ENCODE assay signal across 11 mouse cellular contexts in genomic region chr13:41881201-41881600, GRCm38 (mm10). TPM values are rescaled to one million over a fixed set of nuclear protein-coding genes. Genes with fewer than 3 reads are reported as not detected.
A peak's percentile ranks its signal among the peaks of the same experiment; 100 is the strongest.
DNase-seq lines count a peak whose midpoint lies in the region; ATAC-seq and TF ChIP-seq lines count a peak whose summit lies in the region.
"Had no signal": no experiment of that assay in that cellular context is flagged by ENCODE, and none has a peak within 500 bp of the region (broad histone marks: within the 10 kb centered on the region; RNA-seq: fewer than 3 reads in every experiment).

No protein-coding gene starts in this region.

- no peaks in the 10 kb centered on the region for H3K9me3 ChIP-seq in kidney, embryonic 15.5 days (replicated peaks)
- H3K9me3 ChIP-seq in heart, postnatal 0 days (replicated peaks; ENCODE audit: control insufficient read depth, low read length) = no peaks in the 10 kb centered on the region
- H3K9me3 ChIP-seq in intestine, postnatal 0 days (ENCODE audit: control insufficient read depth) = no peaks in the 10 kb centered on the region
- H3K9me3 ChIP-seq: liver, embryonic 13.5 days had no signal

- H3K4me1 ChIP-seq in kidney, embryonic 15.5 days = no peaks in the 10 kb centered on the region
- peaks cover 12% of the 10 kb centered on the region for H3K4me1 ChIP-seq in heart, postnatal 0 days (ENCODE audit: control insufficient read depth, insufficient read depth)
- H3K4me1 ChIP-seq in intestine, postnatal 0 days (replicated peaks; ENCODE audit: control insufficient read depth, insufficient read depth, low read length) = no peaks in the 10 kb centered on the region
- H3K4me1 ChIP-seq: liver, embryonic 13.5 days had no signal

- no peak for TF ChIP-seq CTCF in heart, postnatal 0 days (IDR thresholded peaks at IDR 0.05; ENCODE audit: low read depth)
- TF ChIP-seq CTCF in intestine, postnatal 0 days (IDR thresholded peaks at IDR 0.05; ENCODE audit: low read depth) = no peak

- no peak overlapping the region for H3K4me2 ChIP-seq in kidney, embryonic 15.5 days
- no peak overlapping the region for H3K4me2 ChIP-seq in heart, postnatal 0 days (ENCODE audit: low read depth, low read length)
- H3K4me2 ChIP-seq in intestine, postnatal 0 days (replicated peaks; ENCODE audit: low read depth) = no peak overlapping the region
- H3K4me2 ChIP-seq: liver, embryonic 13.5 days; midbrain, embryonic 11.5 days had no signal

- 66% methylated on average over 2 of the region's 2 CpGs for WGBS in kidney, embryonic 15.5 days
- WGBS in heart, postnatal 0 days = 23% methylated on average over 2 of the region's 2 CpGs
- WGBS in intestine, postnatal 0 days = 64% methylated on average over 2 of the region's 2 CpGs

- no peak overlapping the region for H3K9ac ChIP-seq in kidney, embryonic 15.5 days
- no peak overlapping the region for H3K9ac ChIP-seq in heart, postnatal 0 days (replicated peaks; ENCODE audit: low read depth, low read length)
- no peak overlapping the region for H3K9ac ChIP-seq in intestine, postnatal 0 days (ENCODE audit: low read depth, low read length)
- H3K9ac ChIP-seq: liver, embryonic 13.5 days had no signal

- no peak overlapping the region for H3K27ac ChIP-seq in kidney, embryonic 15.5 days
- no peak overlapping the region for H3K27ac ChIP-seq in heart, postnatal 0 days (ENCODE audit: low read depth)
- H3K27ac ChIP-seq in intestine, postnatal 0 days (ENCODE audit: low read depth, low read length) = no peak overlapping the region
- H3K27ac ChIP-seq: liver, embryonic 13.5 days had no signal

- no peak for ATAC-seq in kidney, embryonic 15.5 days (replicated peaks; ENCODE audit: low FRiP score)
- ATAC-seq in heart, postnatal 0 days (ENCODE audit: insufficient read depth, low read depth) = peak; percentile 81
- no peak for ATAC-seq in intestine, postnatal 0 days
- ATAC-seq: forebrain, embryonic 16.5 days had no signal

- no peak for TF ChIP-seq EP300 in heart, postnatal 0 days (IDR thresholded peaks at IDR 0.05; ENCODE audit: low read depth)

- no peak overlapping the region for H3K4me3 ChIP-seq in kidney, embryonic 15.5 days (replicated peaks)
- no peak overlapping the region for H3K4me3 ChIP-seq in heart, postnatal 0 days (ENCODE audit: low read depth, low read length)
- no peak overlapping the region for H3K4me3 ChIP-seq in intestine, postnatal 0 days (ENCODE audit: low read depth, low read length)
- H3K4me3 ChIP-seq: liver, embryonic 13.5 days had no signal

- no peaks in the 10 kb centered on the region for H3K27me3 ChIP-seq in kidney, embryonic 15.5 days
- no peaks in the 10 kb centered on the region for H3K27me3 ChIP-seq in heart, postnatal 0 days (ENCODE audit: control insufficient read depth, insufficient read depth, low read length)
- H3K27me3 ChIP-seq in intestine, postnatal 0 days (replicated peaks; ENCODE audit: control insufficient read depth, insufficient read depth, low read length) = no peaks in the 10 kb centered on the region
- H3K27me3 ChIP-seq: liver, embryonic 13.5 days had no signal

- peak; percentile 26 for DNase-seq in kidney, postnatal 14 days
- peak; percentile 65 to 93 for DNase-seq in adrenal gland, adult (ENCODE audit: inconsistent age in 2 of 2, low spot score in 1 of 2)
- DNase-seq in adrenal gland, postnatal 14 days = peak; percentile 75
- peak; percentile 63 for DNase-seq in heart, postnatal 0 days (ENCODE audit: low spot score)
- no peak for DNase-seq in yolk sac, embryonic 10.5 days (ENCODE audit: low spot score)
- DNase-seq: liver, embryonic 13.5 days; right cerebral cortex, adult 18-20 months had no signal

- H3K36me3 ChIP-seq in kidney, embryonic 15.5 days = no peaks in the 10 kb centered on the region
- no peaks in the 10 kb centered on the region for H3K36me3 ChIP-seq in heart, postnatal 0 days (replicated peaks; ENCODE audit: control insufficient read depth, insufficient read depth, low read length)
- H3K36me3 ChIP-seq in intestine, postnatal 0 days (ENCODE audit: control insufficient read depth, insufficient read depth) = no peaks in the 10 kb centered on the region
- H3K36me3 ChIP-seq: liver, embryonic 13.5 days had no signal

RNA-seq across cellular contexts. Expression of gene Adtrp, which starts 33.7 kb away (rescaled TPM):
- 0.22 and 0.66 TPM in 2 replicates for polyA plus RNA-seq in kidney, embryonic 15.5 days (2015; fragmentation: Nextera tagmentation; extraction: Ambion mirVana)
- 93.7 and 96.6 TPM in 2 replicates for total RNA-seq in adrenal gland, postnatal 14 days (2021)
- total RNA-seq in heart, postnatal 0 days (2014; rRNA removed; ENCODE audit: low replicate concordance) = not detected in 2 replicates
- polyA plus RNA-seq in heart, postnatal 0 days (2015; fragmentation: Nextera tagmentation; extraction: Ambion mirVana) = 0.12 TPM in 1 of 2 replicates, not detected in the other
- polyA plus RNA-seq in intestine, postnatal 0 days (2015; fragmentation: Nextera tagmentation; extraction: Ambion mirVana) = 110 and 132 TPM in 2 replicates
- polyA plus RNA-seq: forebrain, embryonic 16.5 days; liver, embryonic 13.5 days; midbrain, embryonic 11.5 days had no signal

Comparison
In these comparisons a context has a peak if more than half of its experiments do, and no peak if none do; other contexts are left out.
1. RNA of gene Adtrp, which starts 33.7 kb away (polyA plus RNA-seq): 110 to 132 TPM in intestine, postnatal 0 days; 0.22 to 0.66 TPM in kidney, embryonic 15.5 days and 0.12 TPM in heart, postnatal 0 days; every median in the first group is over 10 times any median in the second.